Mouse (Mus musculus): ENCODE measurements around the gene Lrrc4c. TPM values are rescaled to one million over a fixed set of nuclear protein-coding genes. Genes with fewer than 3 reads are reported as not detected.

The Lrrc4c gene
- polyA plus RNA-seq, 1 experiment from 2014 or later, result 1.2 TPM

DNA sequence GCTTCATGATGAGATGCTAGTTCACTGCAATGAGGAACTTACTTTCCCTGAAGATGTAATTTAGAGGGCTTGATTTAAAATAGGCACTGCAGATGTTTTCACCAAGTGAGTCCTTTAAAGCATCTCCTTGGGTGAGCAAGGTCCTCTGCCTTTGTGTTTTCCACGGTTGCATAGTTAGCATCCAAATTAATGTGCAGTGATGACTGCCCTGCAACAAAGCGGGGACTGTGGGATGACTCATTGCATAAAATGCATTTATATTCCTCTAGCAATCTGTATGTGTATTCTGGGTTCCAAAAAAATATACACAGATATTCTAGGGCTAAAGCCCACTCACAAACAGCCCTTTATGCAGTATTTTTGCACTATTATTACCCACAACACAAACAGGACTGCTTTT is 1263.2 kb downstream of the Lrrc4c start:
- no peak overlapping the region for H3K9ac ChIP-seq (ENCODE audit: low read length)
- H3K4me3 ChIP-seq (ENCODE audit: low read length), result no peak overlapping the region
- H3K4me1 ChIP-seq (ENCODE audit: control insufficient read depth, insufficient read depth, low read length), result no peaks in the 10 kb centered on the region
- H3K9me3 ChIP-seq (replicated peaks; ENCODE audit: control insufficient read depth, low read length), result no peaks in the 10 kb centered on the region
- H3K27ac ChIP-seq (ENCODE audit: low read length), result no peak overlapping the region
- no peaks in the 10 kb centered on the region for H3K27me3 ChIP-seq (ENCODE audit: control insufficient read depth, insufficient read depth, low read length)
- ATAC-seq (replicated peaks; ENCODE audit: extremely low read depth, insufficient read depth, low FRiP score), result no peak
- H3K4me2 ChIP-seq (ENCODE audit: low read depth, low read length), result no peak overlapping the region
- 77% methylated on average over 2 of the region's 2 CpGs for WGBS
- no peaks in the 10 kb centered on the region for H3K36me3 ChIP-seq (ENCODE audit: control insufficient read depth, insufficient read depth)

DNA sequence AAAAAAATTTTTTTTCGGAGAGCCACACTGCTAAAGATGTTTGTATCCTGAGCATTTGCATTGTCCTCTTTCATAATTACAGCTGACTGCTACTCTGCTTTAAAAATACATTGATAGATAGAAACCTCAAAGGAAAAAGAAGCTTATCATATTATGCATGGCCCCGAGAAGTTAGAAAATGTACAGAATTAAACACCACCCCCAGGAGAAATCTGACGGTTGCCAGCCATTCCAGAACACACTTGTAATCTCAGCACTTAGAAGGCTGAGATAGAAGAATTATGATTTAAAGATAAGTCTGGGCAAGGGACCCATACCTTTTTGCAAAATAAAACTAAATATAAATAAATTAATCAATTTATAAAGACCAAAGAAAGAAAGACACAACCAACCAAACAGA is 1268.4 kb downstream of the Lrrc4c start:
- Histone ChIP-seq H3K4me2 (ENCODE audit: low read depth, low read length) (no peak overlapping the region), H3K36me3 (ENCODE audit: control insufficient read depth, insufficient read depth) (no peaks in the 10 kb centered on the region), H3K27ac (ENCODE audit: low read length) (no peak overlapping the region), H3K4me1 (ENCODE audit: control insufficient read depth, insufficient read depth, low read length) (no peaks in the 10 kb centered on the region), H3K9me3 (replicated peaks; ENCODE audit: control insufficient read depth, low read length) (no peaks in the 10 kb centered on the region), H3K27me3 (ENCODE audit: control insufficient read depth, insufficient read depth, low read length) (no peaks in the 10 kb centered on the region), H3K4me3 (ENCODE audit: low read length) (no peak overlapping the region), H3K9ac (ENCODE audit: low read length) (no peak overlapping the region)
- no peak for ATAC-seq (replicated peaks; ENCODE audit: extremely low read depth, insufficient read depth, low FRiP score)
- 70% methylated on average over 3 of the region's 3 CpGs for WGBS

GRCm38 (mm10) chr2:97590563-97590962 is 1272.6 kb downstream of the Lrrc4c start:
- Histone ChIP-seq H3K4me2 (ENCODE audit: low read depth, low read length) (no peak overlapping the region), H3K27me3 (ENCODE audit: control insufficient read depth, insufficient read depth, low read length) (no peaks in the 10 kb centered on the region), H3K9ac (ENCODE audit: low read length) (no peak overlapping the region), H3K4me3 (ENCODE audit: low read length) (no peak overlapping the region), H3K4me1 (ENCODE audit: control insufficient read depth, insufficient read depth, low read length) (no peaks in the 10 kb centered on the region), H3K9me3 (replicated peaks; ENCODE audit: control insufficient read depth, low read length) (no peaks in the 10 kb centered on the region), H3K27ac (ENCODE audit: low read length) (no peak overlapping the region), H3K36me3 (ENCODE audit: control insufficient read depth, insufficient read depth) (no peaks in the 10 kb centered on the region)
- no peak for ATAC-seq (replicated peaks; ENCODE audit: extremely low read depth, insufficient read depth, low FRiP score)
- WGBS, result 74% methylated on average over 3 of the region's 3 CpGs

GRCm38 (mm10) chr2:97604182-97604581 is 1286.2 kb downstream of the Lrrc4c start:
- no peak for ATAC-seq (replicated peaks; ENCODE audit: extremely low read depth, insufficient read depth, low FRiP score)
- H3K36me3 ChIP-seq (ENCODE audit: control insufficient read depth, insufficient read depth), result no peaks in the 10 kb centered on the region
- H3K27ac ChIP-seq (ENCODE audit: low read length), result no peak overlapping the region
- H3K4me2 ChIP-seq (ENCODE audit: low read depth, low read length), result no peak overlapping the region
- no peaks in the 10 kb centered on the region for H3K27me3 ChIP-seq (ENCODE audit: control insufficient read depth, insufficient read depth, low read length)
- no peak overlapping the region for H3K4me3 ChIP-seq (ENCODE audit: low read length)
- no peak overlapping the region for H3K9ac ChIP-seq (ENCODE audit: low read length)
- no peaks in the 10 kb centered on the region for H3K9me3 ChIP-seq (replicated peaks; ENCODE audit: control insufficient read depth, low read length)
- H3K4me1 ChIP-seq (ENCODE audit: control insufficient read depth, insufficient read depth, low read length), result no peaks in the 10 kb centered on the region
- WGBS, result 65% methylated on average over 3 of the region's 3 CpGs

GRCm38 (mm10) chr2:97604688-97605215 is 1286.8 kb downstream of the Lrrc4c start:
- no peaks in the 10 kb centered on the region for H3K9me3 ChIP-seq (replicated peaks; ENCODE audit: control insufficient read depth, low read length)
- 62% methylated on average over 3 of the region's 3 CpGs for WGBS
- no peaks in the 10 kb centered on the region for H3K36me3 ChIP-seq (ENCODE audit: control insufficient read depth, insufficient read depth)
- no peak overlapping the region for H3K4me2 ChIP-seq (ENCODE audit: low read depth, low read length)
- no peak for ATAC-seq (replicated peaks; ENCODE audit: extremely low read depth, insufficient read depth, low FRiP score)
- H3K4me1 ChIP-seq (ENCODE audit: control insufficient read depth, insufficient read depth, low read length), result no peaks in the 10 kb centered on the region
- H3K27ac ChIP-seq (ENCODE audit: low read length), result no peak overlapping the region
- H3K27me3 ChIP-seq (ENCODE audit: control insufficient read depth, insufficient read depth, low read length), result no peaks in the 10 kb centered on the region
- no peak overlapping the region for H3K4me3 ChIP-seq (ENCODE audit: low read length)
- no peak overlapping the region for H3K9ac ChIP-seq (ENCODE audit: low read length)

GRCm38 (mm10) chr2:97609436-97609835 is 1291.5 kb downstream of the Lrrc4c start:
- ATAC-seq (replicated peaks; ENCODE audit: extremely low read depth, insufficient read depth, low FRiP score), result no peak
- Histone ChIP-seq H3K4me1 (ENCODE audit: control insufficient read depth, insufficient read depth, low read length) (no peaks in the 10 kb centered on the region), H3K4me3 (ENCODE audit: low read length) (no peak overlapping the region), H3K4me2 (ENCODE audit: low read depth, low read length) (no peak overlapping the region), H3K27me3 (ENCODE audit: control insufficient read depth, insufficient read depth, low read length) (no peaks in the 10 kb centered on the region), H3K36me3 (ENCODE audit: control insufficient read depth, insufficient read depth) (no peaks in the 10 kb centered on the region), H3K9me3 (replicated peaks; ENCODE audit: control insufficient read depth, low read length) (no peaks in the 10 kb centered on the region), H3K27ac (ENCODE audit: low read length) (no peak overlapping the region), H3K9ac (ENCODE audit: low read length) (no peak overlapping the region)

DNA sequence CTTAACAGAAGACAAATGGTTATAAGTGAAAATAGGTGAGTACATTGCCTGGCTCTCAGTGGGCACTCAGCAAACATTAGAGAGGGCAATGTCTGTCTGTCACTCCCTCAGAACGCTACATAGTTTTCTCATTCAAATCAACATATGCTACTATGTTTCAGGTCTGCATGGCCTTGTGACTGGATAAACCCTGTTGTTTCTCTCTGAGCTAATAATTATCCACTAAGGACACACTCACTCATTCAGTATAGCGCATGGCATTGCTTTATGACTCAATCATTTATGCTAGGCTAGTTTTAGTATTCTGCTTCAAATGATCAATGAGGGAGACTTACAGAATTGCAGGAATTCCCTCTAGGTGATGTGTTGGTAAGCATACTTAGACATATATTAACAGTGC is 1292.6 kb downstream of the Lrrc4c start:
- Histone ChIP-seq H3K9ac (ENCODE audit: low read length) (no peak overlapping the region), H3K9me3 (replicated peaks; ENCODE audit: control insufficient read depth, low read length) (no peaks in the 10 kb centered on the region), H3K4me3 (ENCODE audit: low read length) (no peak overlapping the region), H3K4me2 (ENCODE audit: low read depth, low read length) (no peak overlapping the region), H3K36me3 (ENCODE audit: control insufficient read depth, insufficient read depth) (no peaks in the 10 kb centered on the region), H3K4me1 (ENCODE audit: control insufficient read depth, insufficient read depth, low read length) (no peaks in the 10 kb centered on the region), H3K27me3 (ENCODE audit: control insufficient read depth, insufficient read depth, low read length) (no peaks in the 10 kb centered on the region), H3K27ac (ENCODE audit: low read length) (no peak overlapping the region)
- ATAC-seq (replicated peaks; ENCODE audit: extremely low read depth, insufficient read depth, low FRiP score), result no peak
- 77% methylated on average over 2 of the region's 2 CpGs for WGBS

GRCm38 (mm10) chr2:97614724-97615123 is 1296.8 kb downstream of the Lrrc4c start:
- H3K4me2 ChIP-seq (ENCODE audit: low read depth, low read length), result no peak overlapping the region
- WGBS, result 54% methylated on average over 2 of the region's 2 CpGs
- H3K36me3 ChIP-seq (ENCODE audit: control insufficient read depth, insufficient read depth), result no peaks in the 10 kb centered on the region
- ATAC-seq (replicated peaks; ENCODE audit: extremely low read depth, insufficient read depth, low FRiP score), result no peak
- no peaks in the 10 kb centered on the region for H3K4me1 ChIP-seq (ENCODE audit: control insufficient read depth, insufficient read depth, low read length)
- no peak overlapping the region for H3K27ac ChIP-seq (ENCODE audit: low read length)
- H3K9ac ChIP-seq (ENCODE audit: low read length), result no peak overlapping the region
- H3K27me3 ChIP-seq (ENCODE audit: control insufficient read depth, insufficient read depth, low read length), result no peaks in the 10 kb centered on the region
- H3K9me3 ChIP-seq (replicated peaks; ENCODE audit: control insufficient read depth, low read length), result 0 out of 2 replicates have a peak, but pooled peaks cover 1% of the 10 kb centered on the region
- no peak overlapping the region for H3K4me3 ChIP-seq (ENCODE audit: low read length)

- Histone ChIP-seq H3K9me3 (replicated peaks; ENCODE audit: control insufficient read depth, low read length) (0 out of 2 replicates have a peak, but pooled peaks cover 2% of the 10 kb centered on the region), H3K27ac (ENCODE audit: low read length) (no peak overlapping the region), H3K4me1 (ENCODE audit: control insufficient read depth, insufficient read depth, low read length) (no peaks in the 10 kb centered on the region), H3K4me3 (ENCODE audit: low read length) (no peak overlapping the region), H3K9ac (ENCODE audit: low read length) (no peak overlapping the region), H3K4me2 (ENCODE audit: low read depth, low read length) (no peak overlapping the region), H3K36me3 (ENCODE audit: control insufficient read depth, insufficient read depth) (no peaks in the 10 kb centered on the region), H3K27me3 (ENCODE audit: control insufficient read depth, insufficient read depth, low read length) (no peaks in the 10 kb centered on the region)
- WGBS, result 73% methylated on average over 1 of the region's 1 CpGs
- no peak for ATAC-seq (replicated peaks; ENCODE audit: extremely low read depth, insufficient read depth, low FRiP score)
These were observed 1300.6 kb downstream of the Lrrc4c start for GRCm38 (mm10) chr2:97618589-97618988.

Data from heart, embryonic 16.5 days (tissue).